Mouse (Mus musculus) frontal cortex, adult (tissue): ENCODE measurements around the gene Cav1.

Experiments used
- ATAC-seq: cut with Nextera tagmentation; 2 replicates; pipeline ENCODE4 v1.9.2; 2017; ENCODE audit warnings: mild to moderate bottlenecking, moderate library complexity, mixed read lengths; ENCODE audit not compliant: low TSS enrichment

Cav1 gene

DNA sequence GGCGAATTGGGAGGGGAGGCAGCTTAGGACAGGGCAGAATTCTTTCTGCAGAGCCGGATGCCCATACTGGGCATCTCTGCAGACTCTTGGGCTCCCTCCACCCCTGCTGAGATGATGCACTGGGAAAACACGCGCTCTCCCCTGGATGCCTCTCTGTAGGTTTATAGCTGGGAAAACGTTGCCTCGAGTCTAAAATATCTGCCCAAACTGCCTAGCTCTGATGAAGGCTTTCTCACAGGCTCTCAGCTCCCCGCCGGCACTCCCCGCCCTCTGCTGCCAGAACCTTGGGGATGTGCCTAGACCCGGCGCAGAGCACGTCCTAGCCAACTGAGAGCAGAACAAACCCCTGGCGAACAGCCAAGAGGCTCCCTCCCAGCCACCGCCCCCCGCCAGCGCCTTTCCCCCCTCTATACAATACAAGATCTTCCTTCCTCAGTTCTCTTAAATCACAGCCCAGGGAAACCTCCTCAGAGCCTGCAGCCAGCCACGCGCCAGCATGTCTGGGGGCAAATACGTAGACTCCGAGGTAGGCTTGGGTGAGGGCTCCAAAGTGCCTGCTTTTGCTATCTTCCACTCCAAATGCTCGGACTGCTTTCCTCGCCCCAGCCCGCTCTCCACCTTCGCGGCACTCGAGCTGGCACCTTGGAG is at the start of gene Cav1:
Cav1 (plus strand) TSS at position 382 of the 648 bp plus-strand sequence.
- ATAC-seq = peak; percentile 87

- no peak for ATAC-seq
Observed at GRCm38 (mm10) chr6:17258142-17258541, 48.0 kb upstream of the Cav1 start.

- no peak for ATAC-seq
Observed at GRCm38 (mm10) chr6:17258911-17259310, 47.2 kb upstream of the Cav1 start.

GRCm38 (mm10) chr6:17262786-17263185 is 43.3 kb upstream of the Cav1 start:
- ATAC-seq = no peak

DNA sequence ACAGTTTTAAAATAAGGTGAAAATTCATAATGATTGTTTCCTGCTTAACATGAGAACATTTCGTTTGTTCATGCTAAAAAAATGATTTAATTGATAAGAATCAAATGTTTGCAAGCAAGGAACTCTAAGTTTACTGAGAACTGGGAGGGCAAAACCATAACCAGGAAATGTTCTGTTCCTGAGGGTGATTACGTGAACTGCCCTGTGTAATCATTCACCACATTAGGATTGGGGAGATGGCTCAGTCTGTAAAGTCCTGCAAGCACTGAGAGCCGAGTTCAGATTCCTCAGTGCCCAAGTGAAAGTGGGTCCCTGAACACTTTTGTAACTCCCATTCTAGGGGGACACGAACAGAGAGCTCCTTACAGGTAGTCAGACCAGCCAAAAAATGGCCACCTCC is 41.1 kb upstream of the Cav1 start:
- ATAC-seq = no peak

GRCm38 (mm10) chr6:17266466-17266865 is 39.7 kb upstream of the Cav1 start:
- 0 out of 2 replicates have a peak, but pooled peaks have one; percentile 16 for ATAC-seq

DNA sequence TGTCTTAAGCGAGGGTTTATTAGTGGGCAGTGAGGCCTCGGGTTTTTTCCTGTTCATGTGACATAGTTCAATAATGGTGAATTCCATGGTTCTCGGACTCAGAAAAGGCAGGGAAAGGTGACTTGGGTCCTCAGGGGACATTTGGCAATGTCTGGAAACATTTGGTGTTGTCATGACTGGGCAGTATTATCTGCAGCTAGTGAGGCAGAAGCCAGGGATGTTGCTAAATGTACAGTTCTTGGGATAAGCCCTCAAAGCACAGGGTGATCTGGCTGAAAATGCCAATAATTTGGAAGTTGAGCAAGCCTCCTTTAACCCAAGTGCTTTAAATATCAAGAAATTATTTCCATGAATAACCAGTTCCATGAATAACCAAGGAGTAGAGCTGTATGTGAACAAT is 27.8 kb upstream of the Cav1 start:
- no peak for ATAC-seq

- ATAC-seq = peak; percentile 85
Observed at GRCm38 (mm10) chr6:17280939-17281756, 25.0 kb upstream of the Cav1 start, which contains the start of gene Cav2. Gene Cav2 (plus strand): TSS chr6:17281185.

DNA sequence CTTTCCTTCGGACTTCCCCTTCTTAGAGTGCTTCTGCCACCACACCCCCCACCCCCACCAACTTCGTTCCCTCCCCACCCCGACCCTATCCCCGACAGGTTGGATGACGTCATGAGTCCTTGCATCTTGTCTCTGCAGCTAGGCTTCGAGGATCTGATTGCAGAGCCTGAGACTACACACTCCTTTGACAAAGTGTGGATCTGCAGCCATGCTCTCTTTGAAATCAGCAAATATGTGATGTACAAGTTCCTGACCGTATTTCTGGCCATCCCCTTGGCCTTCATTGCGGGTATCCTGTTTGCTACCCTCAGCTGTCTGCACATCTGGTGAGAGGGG is 24.4 kb upstream of the Cav1 start:
- peak; percentile 41 for ATAC-seq

- ATAC-seq = 0 out of 2 replicates have a peak, but pooled peaks have one; percentile 22
Observed at GRCm38 (mm10) chr6:17282159-17282558, 24.0 kb upstream of the Cav1 start.

DNA sequence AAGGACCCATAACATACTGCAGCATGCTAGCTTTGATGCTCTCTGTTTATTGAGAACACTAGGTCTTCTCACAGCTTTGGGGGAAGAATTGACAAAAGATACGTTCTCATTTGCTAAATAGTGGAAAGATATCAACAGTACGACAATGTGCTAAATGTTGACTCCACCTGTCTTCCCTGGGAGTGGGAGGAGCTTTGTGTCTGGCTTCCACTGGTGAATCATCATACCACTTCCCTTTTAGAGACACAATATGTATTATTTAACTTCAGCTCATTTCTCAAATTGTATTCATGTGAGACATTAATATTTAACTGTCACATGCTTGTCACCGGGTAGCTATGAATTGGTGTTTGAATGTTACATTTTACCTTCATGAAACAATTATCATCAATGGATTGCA is 22.3 kb upstream of the Cav1 start:
- ATAC-seq = no peak

DNA sequence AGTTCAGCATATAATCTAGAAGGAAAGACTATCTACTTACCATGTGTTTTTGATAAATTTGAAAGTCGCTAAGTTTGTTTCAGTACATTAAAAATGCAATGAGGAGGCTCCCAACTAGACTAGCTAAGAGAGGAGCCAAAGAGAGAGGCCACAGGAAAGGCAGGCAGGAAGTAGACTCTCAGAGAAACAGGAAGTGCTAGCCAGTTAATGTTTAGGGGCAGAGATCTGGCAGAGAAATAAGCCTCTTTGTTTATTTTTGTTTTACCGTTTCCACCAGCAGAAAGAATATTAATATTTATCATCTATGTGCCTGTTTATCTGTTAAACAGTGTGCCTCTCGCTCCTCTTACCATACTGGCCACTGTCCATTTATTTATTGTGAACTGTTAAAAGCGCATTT is 19.8 kb upstream of the Cav1 start:
- no peak for ATAC-seq

- no peak for ATAC-seq
Observed at GRCm38 (mm10) chr6:17295116-17295515, 11.0 kb upstream of the Cav1 start.

- ATAC-seq = no peak
Observed at GRCm38 (mm10) chr6:17306602-17307325, 629 bp downstream of the Cav1 start.

- ATAC-seq = peak; percentile 38; the same call in 1 of the 2 replicates
Observed at GRCm38 (mm10) chr6:17307461-17308115, 1.5 kb downstream of the Cav1 start.

GRCm38 (mm10) chr6:17308661-17309060 is 2.5 kb downstream of the Cav1 start:
- ATAC-seq = no peak

DNA sequence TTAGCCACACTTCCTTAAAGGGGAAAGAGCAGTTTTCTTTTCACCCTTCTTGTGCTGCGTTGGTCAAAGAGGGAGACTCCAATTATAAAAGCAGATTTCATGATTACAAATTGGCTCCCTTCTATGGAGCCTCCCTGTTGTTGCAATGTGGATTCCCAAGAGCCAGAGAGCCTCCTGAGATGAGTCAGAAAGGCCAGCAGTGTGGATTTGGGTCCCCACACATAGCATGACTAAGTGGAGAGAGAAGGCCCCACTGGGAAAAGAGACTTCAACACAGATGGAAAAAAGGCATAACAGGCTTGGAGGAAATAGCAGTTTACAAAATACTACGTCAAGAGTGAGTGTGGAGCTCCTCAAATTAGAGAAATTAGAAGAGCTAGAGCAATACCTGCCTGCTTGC is 3.1 kb downstream of the Cav1 start:
- peak; percentile 36; the same call in 1 of the 2 replicates for ATAC-seq

DNA sequence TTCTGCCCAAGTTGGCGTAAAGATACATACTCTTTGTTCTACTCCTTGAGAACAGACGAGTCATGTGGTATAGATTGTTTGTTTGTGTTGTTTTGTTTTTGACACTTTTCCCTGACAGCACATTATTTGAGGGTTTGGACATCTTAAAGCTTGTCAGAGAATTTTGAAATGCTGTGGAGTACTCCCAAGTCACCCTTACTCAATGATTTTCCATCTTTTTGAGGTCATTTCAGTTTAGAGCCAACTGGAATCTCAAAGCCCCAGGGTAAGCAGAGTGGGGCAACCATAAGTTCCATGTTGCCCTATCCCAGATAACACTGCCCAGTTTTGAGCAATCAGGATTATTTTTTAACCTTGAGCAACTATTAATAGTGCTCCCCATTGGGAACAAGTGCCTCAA is 8.1 kb downstream of the Cav1 start:
- ATAC-seq = no peak

GRCm38 (mm10) chr6:17314659-17315616 is 8.8 kb downstream of the Cav1 start:
- no peak for ATAC-seq

GRCm38 (mm10) chr6:17316294-17317166 is 10.4 kb downstream of the Cav1 start:
- ATAC-seq = peak; percentile 85
